Mouse (Mus musculus): Measurements from ENCODE around the gene Fn3k. TPM values are rescaled to one million over a fixed set of nuclear protein-coding genes. Genes with fewer than 3 reads are reported as not detected.
A peak's percentile ranks its signal among the peaks of the same experiment; 100 is the strongest.

The Fn3k gene
- polyA plus RNA-seq (2015; fragmentation: Nextera tagmentation; extraction: Ambion mirVana): 35.3 and 38.4 TPM in 2 replicates

- Histone ChIP-seq H3K4me1 (ENCODE audit: control insufficient read depth, low read depth, low read length) (peaks cover 56% of the 10 kb centered on the region), H3K9me3 (replicated peaks; ENCODE audit: control insufficient read depth, low read length) (no peaks in the 10 kb centered on the region), H3K4me3 (ENCODE audit: low read depth, low read length) (peak within 1 kb of the TSS; percentile 84), H3K27me3 (ENCODE audit: control insufficient read depth, insufficient read depth, low read depth, low read length) (no peaks in the 10 kb centered on the region), H3K9ac (ENCODE audit: low read depth, low read length) (peak within 1 kb of the TSS; percentile 83), H3K4me2 (ENCODE audit: low read depth, low read length) (peak within 1 kb of the TSS; percentile 93), H3K27ac (ENCODE audit: low read length) (peak within 1 kb of the TSS; percentile 100), H3K36me3 (ENCODE audit: control insufficient read depth, insufficient read depth) (peaks cover 17% of the 10 kb centered on the region)
- ATAC-seq (ENCODE audit: low read depth): peak; percentile 94
- 4% methylated on average over 30 of the region's 30 CpGs for WGBS (ENCODE audit: insufficient replicate concordance)
These were observed at the start of gene Fn3k for GRCm38 (mm10) chr11:121434156-121435155. Fn3k (plus strand) TSS chr11:121434913.

DNA sequence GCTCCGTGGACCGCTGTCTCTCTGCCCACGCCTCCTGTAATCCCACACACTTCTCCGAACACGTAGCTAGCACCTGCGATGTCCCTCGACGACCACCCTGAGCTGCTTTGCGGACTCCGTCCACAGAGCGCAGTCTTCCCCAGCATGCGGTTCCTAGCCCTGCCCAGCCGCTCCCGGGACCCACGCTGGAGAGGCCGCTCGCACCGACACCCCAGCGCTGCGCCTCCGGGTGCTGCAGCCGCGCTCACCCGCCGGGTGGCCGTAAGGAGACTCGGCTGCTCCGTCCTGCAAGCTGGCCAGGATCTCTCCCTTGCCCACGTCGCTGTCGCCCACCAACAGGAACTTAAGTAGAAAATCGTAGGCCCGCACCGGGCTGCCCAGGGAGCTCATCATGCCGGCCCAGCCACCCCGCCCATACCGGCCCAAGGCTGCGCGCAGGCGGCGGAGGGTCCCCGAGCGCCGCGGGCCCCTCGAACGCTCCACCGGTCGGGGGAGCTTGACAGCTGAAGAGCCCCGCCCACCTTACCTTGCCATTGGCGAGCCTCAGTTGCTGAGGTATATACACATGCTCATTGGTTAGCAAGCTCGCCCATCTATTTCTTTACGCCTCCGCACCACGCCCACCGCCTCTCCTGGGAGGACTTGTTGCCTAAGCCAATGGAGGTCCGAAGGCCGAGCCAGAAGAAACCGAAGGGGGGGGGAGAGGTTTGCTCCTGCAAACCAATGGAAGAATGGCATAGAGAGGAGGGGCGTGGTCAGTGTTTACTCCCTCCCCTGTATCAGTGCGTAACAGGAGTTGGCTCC lies 46.8 kb upstream of the Fn3k start, which contains the start of gene Rab40b:
Gene Rab40b (minus strand): TSS at position 502 of the 804 bp plus-strand sequence.
- no peak within 1 kb of the TSS for H3K27ac ChIP-seq (ENCODE audit: low read length)
- peak within 1 kb of the TSS; percentile 66 for H3K4me3 ChIP-seq (ENCODE audit: low read depth, low read length)
- peaks cover 19% of the 10 kb centered on the region for H3K4me1 ChIP-seq (ENCODE audit: control insufficient read depth, low read depth, low read length)
- no peaks in the 10 kb centered on the region for H3K9me3 ChIP-seq (replicated peaks; ENCODE audit: control insufficient read depth, low read length)
- H3K36me3 ChIP-seq (ENCODE audit: control insufficient read depth, insufficient read depth): no peaks in the 10 kb centered on the region
- H3K27me3 ChIP-seq (ENCODE audit: control insufficient read depth, insufficient read depth, low read depth, low read length): peaks cover 13% of the 10 kb centered on the region
- H3K9ac ChIP-seq (ENCODE audit: low read depth, low read length): peak within 1 kb of the TSS; percentile 63
- H3K4me2 ChIP-seq (ENCODE audit: low read depth, low read length): peak within 1 kb of the TSS; percentile 92
- ATAC-seq (ENCODE audit: low read depth): peak; percentile 99
- WGBS (ENCODE audit: insufficient replicate concordance): 2% methylated on average over 60 of the region's 61 CpGs

DNA sequence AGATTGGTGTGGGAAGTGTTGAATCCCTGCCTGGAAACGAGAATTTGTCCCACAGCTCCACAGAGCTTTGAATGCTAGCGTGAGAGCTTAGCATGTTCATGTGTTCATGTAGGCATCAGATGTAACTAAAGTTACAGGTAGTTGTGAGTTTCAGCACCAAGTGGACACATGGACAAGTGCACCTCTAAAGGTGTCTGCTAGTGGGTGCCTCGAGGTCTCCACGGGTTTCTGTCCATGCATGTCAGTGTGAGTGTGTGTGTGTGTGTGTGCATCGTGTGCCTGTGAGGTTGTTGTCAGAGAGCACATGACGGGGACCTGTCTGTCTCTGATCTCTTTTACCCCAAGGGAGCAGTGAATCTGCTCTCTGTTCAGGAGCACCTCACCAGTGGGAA lies 46.2 kb upstream of the Fn3k start:
- Histone ChIP-seq H3K4me2 (ENCODE audit: low read depth, low read length) (peak overlapping the region; percentile 92), H3K9ac (ENCODE audit: low read depth, low read length) (no peak overlapping the region), H3K36me3 (ENCODE audit: control insufficient read depth, insufficient read depth) (no peaks in the 10 kb centered on the region), H3K27me3 (ENCODE audit: control insufficient read depth, insufficient read depth, low read depth, low read length) (peaks cover 13% of the 10 kb centered on the region), H3K4me3 (ENCODE audit: low read depth, low read length) (peak overlapping the region; percentile 66), H3K9me3 (replicated peaks; ENCODE audit: control insufficient read depth, low read length) (no peaks in the 10 kb centered on the region), H3K27ac (ENCODE audit: low read length) (no peak overlapping the region), H3K4me1 (ENCODE audit: control insufficient read depth, low read depth, low read length) (peaks cover 19% of the 10 kb centered on the region)
- WGBS (ENCODE audit: insufficient replicate concordance): 15% methylated on average over 6 of the region's 6 CpGs
- ATAC-seq (ENCODE audit: low read depth): no peak

DNA sequence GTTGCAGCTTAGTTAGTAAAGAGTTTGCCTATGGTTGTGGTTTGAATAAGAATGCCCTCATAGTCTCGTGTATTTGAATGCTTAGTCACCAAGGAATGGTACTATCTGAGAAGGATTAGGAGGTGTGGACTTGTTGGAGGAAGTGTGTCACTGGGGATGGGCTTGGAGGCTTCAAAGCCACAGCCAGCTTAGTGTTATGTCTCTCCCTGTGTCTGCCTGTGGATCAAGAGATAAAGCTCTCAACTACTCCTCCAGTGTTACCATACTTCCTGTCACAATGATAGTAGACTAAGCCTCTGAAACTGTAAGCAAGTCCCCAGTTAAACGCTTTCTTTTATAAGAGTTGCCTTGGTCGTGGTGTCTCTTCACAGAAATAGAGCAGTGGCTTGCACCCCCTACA lies 43.9 kb upstream of the Fn3k start:
- Histone ChIP-seq H3K4me1 (ENCODE audit: control insufficient read depth, low read depth, low read length) (peaks cover 19% of the 10 kb centered on the region), H3K9ac (ENCODE audit: low read depth, low read length) (no peak overlapping the region), H3K27ac (ENCODE audit: low read length) (no peak overlapping the region), H3K27me3 (ENCODE audit: control insufficient read depth, insufficient read depth, low read depth, low read length) (peaks cover 13% of the 10 kb centered on the region), H3K4me2 (ENCODE audit: low read depth, low read length) (no peak overlapping the region), H3K36me3 (ENCODE audit: control insufficient read depth, insufficient read depth) (no peaks in the 10 kb centered on the region), H3K4me3 (ENCODE audit: low read depth, low read length) (no peak overlapping the region), H3K9me3 (replicated peaks; ENCODE audit: control insufficient read depth, low read length) (no peaks in the 10 kb centered on the region)
- WGBS (ENCODE audit: insufficient replicate concordance): 23% methylated on average over 3 of the region's 3 CpGs
- ATAC-seq (ENCODE audit: low read depth): no peak

GRCm38 (mm10) chr11:121392405-121392804 lies 42.3 kb upstream of the Fn3k start:
- no peaks in the 10 kb centered on the region for H3K9me3 ChIP-seq (replicated peaks; ENCODE audit: control insufficient read depth, low read length)
- H3K4me2 ChIP-seq (ENCODE audit: low read depth, low read length): no peak overlapping the region
- H3K27ac ChIP-seq (ENCODE audit: low read length): no peak overlapping the region
- no peak for ATAC-seq (ENCODE audit: low read depth)
- 38% methylated on average over 3 of the region's 3 CpGs for WGBS (ENCODE audit: insufficient replicate concordance)
- peaks cover 17% of the 10 kb centered on the region for H3K4me1 ChIP-seq (ENCODE audit: control insufficient read depth, low read depth, low read length)
- H3K27me3 ChIP-seq (ENCODE audit: control insufficient read depth, insufficient read depth, low read depth, low read length): peaks cover 6% of the 10 kb centered on the region
- no peaks in the 10 kb centered on the region for H3K36me3 ChIP-seq (ENCODE audit: control insufficient read depth, insufficient read depth)
- no peak overlapping the region for H3K4me3 ChIP-seq (ENCODE audit: low read depth, low read length)
- no peak overlapping the region for H3K9ac ChIP-seq (ENCODE audit: low read depth, low read length)

- Histone ChIP-seq H3K4me2 (ENCODE audit: low read depth, low read length) (no peak overlapping the region), H3K36me3 (ENCODE audit: control insufficient read depth, insufficient read depth) (no peaks in the 10 kb centered on the region), H3K27me3 (ENCODE audit: control insufficient read depth, insufficient read depth, low read depth, low read length) (no peaks in the 10 kb centered on the region; the same call in 1 of the 2 replicates), H3K4me1 (ENCODE audit: control insufficient read depth, low read depth, low read length) (no peaks in the 10 kb centered on the region), H3K9ac (ENCODE audit: low read depth, low read length) (no peak overlapping the region), H3K27ac (ENCODE audit: low read length) (no peak overlapping the region), H3K4me3 (ENCODE audit: low read depth, low read length) (no peak overlapping the region), H3K9me3 (replicated peaks; ENCODE audit: control insufficient read depth, low read length) (no peaks in the 10 kb centered on the region)
- ATAC-seq (ENCODE audit: low read depth): no peak
- WGBS (ENCODE audit: insufficient replicate concordance): 57% methylated on average over 3 of the region's 3 CpGs
These were observed 27.2 kb upstream of the Fn3k start for GRCm38 (mm10) chr11:121407366-121408155.

DNA sequence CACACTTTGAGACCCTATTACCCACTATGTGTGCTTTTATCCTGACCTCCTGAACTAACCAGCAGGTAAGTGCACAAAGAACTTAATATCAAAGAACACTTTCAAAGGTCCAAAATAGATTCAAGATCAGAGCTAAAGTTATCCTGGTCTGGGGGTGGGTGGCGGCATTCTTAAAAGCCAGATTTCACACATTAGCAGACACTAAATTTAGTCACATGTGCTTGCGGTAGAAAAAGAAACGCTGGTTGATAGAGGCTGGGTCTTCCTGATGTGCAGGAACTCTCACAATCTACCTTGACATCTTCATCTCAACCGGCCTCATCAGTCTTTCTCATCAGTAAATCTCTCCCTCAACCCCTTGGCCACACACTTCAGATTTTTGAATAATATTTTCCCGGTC lies 20.0 kb upstream of the Fn3k start:
- no peak overlapping the region for H3K27ac ChIP-seq (ENCODE audit: low read length)
- no peak overlapping the region for H3K4me3 ChIP-seq (ENCODE audit: low read depth, low read length)
- WGBS (ENCODE audit: insufficient replicate concordance): 74% methylated on average over 5 of the region's 5 CpGs
- H3K4me1 ChIP-seq (ENCODE audit: control insufficient read depth, low read depth, low read length): no peaks in the 10 kb centered on the region; the same call in 1 of the 2 replicates
- no peaks in the 10 kb centered on the region for H3K36me3 ChIP-seq (ENCODE audit: control insufficient read depth, insufficient read depth)
- no peaks in the 10 kb centered on the region; the same call in 1 of the 2 replicates for H3K27me3 ChIP-seq (ENCODE audit: control insufficient read depth, insufficient read depth, low read depth, low read length)
- no peak overlapping the region for H3K4me2 ChIP-seq (ENCODE audit: low read depth, low read length)
- no peak for ATAC-seq (ENCODE audit: low read depth)
- H3K9me3 ChIP-seq (replicated peaks; ENCODE audit: control insufficient read depth, low read length): no peaks in the 10 kb centered on the region
- no peak overlapping the region for H3K9ac ChIP-seq (ENCODE audit: low read depth, low read length)

DNA sequence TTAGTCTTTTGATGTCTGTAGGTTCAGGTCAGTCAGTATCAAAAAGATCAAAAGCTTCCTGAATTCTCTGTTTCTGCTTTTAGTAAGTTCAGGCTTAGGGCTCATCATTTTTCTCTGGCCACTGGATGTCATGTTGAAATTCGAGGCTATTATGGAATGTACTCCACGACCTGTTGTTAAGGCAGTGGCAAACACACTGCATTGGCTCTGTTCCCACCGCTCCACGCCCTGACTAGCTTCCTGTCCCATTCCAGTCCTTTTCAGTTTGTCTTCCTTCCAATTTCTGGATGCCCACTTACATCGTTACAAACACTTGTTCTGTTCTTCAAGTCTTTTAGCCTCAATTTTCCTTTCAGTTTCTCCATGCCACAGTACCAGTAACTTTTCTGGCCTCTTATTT lies 19.4 kb upstream of the Fn3k start:
- Histone ChIP-seq H3K4me1 (ENCODE audit: control insufficient read depth, low read depth, low read length) (peaks cover under 1% of the 10 kb centered on the region), H3K9me3 (replicated peaks; ENCODE audit: control insufficient read depth, low read length) (no peaks in the 10 kb centered on the region), H3K4me2 (ENCODE audit: low read depth, low read length) (no peak overlapping the region), H3K27me3 (ENCODE audit: control insufficient read depth, insufficient read depth, low read depth, low read length) (no peaks in the 10 kb centered on the region; the same call in 1 of the 2 replicates), H3K27ac (ENCODE audit: low read length) (no peak overlapping the region), H3K9ac (ENCODE audit: low read depth, low read length) (no peak overlapping the region), H3K4me3 (ENCODE audit: low read depth, low read length) (no peak overlapping the region), H3K36me3 (ENCODE audit: control insufficient read depth, insufficient read depth) (no peaks in the 10 kb centered on the region)
- 56% methylated on average over 5 of the region's 5 CpGs for WGBS (ENCODE audit: insufficient replicate concordance)
- no peak for ATAC-seq (ENCODE audit: low read depth)

Measured in liver, embryonic 16.5 days (tissue).